Mouse (Mus musculus) limb, embryonic 13.5 days (tissue): ENCODE data around the gene Brd4. TPM values are rescaled to one million over a fixed set of nuclear protein-coding genes. Genes with fewer than 3 reads are reported as not detected.
"Not testable (repeated sequence)": the region's sequence is repeated elsewhere in the genome, so short reads cannot be mapped to it uniquely, and the experiment has no call there.

Experiments
- ATAC-seq: fragments of 200-750 bp; cut with Nextera tagmentation; 2 replicates; pipeline ENCODE4 v1.8.0; 2017; ENCODE audit warnings: low read depth, moderate number of reproducible peaks, moderate TSS enrichment; ENCODE audit not compliant: low FRiP score
- H3K27ac ChIP-seq: fragments of 300-500 bp; sonication (generic); 2 replicates; pipeline ENCODE4 v1.5.1; 2015; ENCODE audit warnings: inconsistent platforms, mild to moderate bottlenecking, moderate library complexity
- H3K27me3 ChIP-seq: fragments of 300-500 bp; sonication (generic); 2 replicates; pipeline ENCODE4 v1.6.1; 2015; ENCODE audit warnings: mild to moderate bottlenecking, inconsistent platforms
- H3K36me3 ChIP-seq: fragments of 300-500 bp; sonication (generic); 2 replicates; pipeline ENCODE4 v1.6.1; 2015; ENCODE audit warnings: inconsistent platforms, mild to moderate bottlenecking, moderate library complexity
- H3K4me1 ChIP-seq: fragments of 300-500 bp; sonication (generic); 2 replicates; pipeline ENCODE4 v1.6.1; 2015; ENCODE audit warnings: inconsistent platforms
- H3K4me2 ChIP-seq: fragments of 300-500 bp; sonication (generic); replicated peaks from 2 replicates; pipeline ENCODE4 v1.6.1; 2015; ENCODE audit warnings: inconsistent platforms, mild to moderate bottlenecking, moderate library complexity
- H3K4me3 ChIP-seq: fragments of 300-500 bp; sonication (generic); 2 replicates; pipeline ENCODE4 v1.5.1; 2015; ENCODE audit warnings: moderate library complexity, mild to moderate bottlenecking, inconsistent platforms
- H3K9ac ChIP-seq: fragments of 300-500 bp; sonication (generic); 2 replicates; pipeline ENCODE4 v1.6.1; 2015; ENCODE audit warnings: mild to moderate bottlenecking, inconsistent platforms
- H3K9me3 ChIP-seq: fragments of 300-500 bp; sonication (generic); 2 replicates; pipeline ENCODE4 v1.6.1; 2016; ENCODE audit warnings: inconsistent platforms
- WGBS: fragments of 180-500 bp; shearing (Covaris S2); methylation state at CpG from one replicate; pipeline ENCODE4 v1.1.7; 2015; 5-methylcytosine and 5-hydroxymethylcytosine counted together
- polyA plus RNA-seq: library from polyadenylated mRNA; unstranded; fragments of >200 nt; fragmentation: Nextera tagmentation; extraction: Ambion mirVana; gene quantifications from 2 replicates; pipeline ENCODE4 v1.2.1, GENCODE M21; 2015

The Brd4 gene
- polyA plus RNA-seq, 1 experiment from 2014 or later: 109 TPM

DNA sequence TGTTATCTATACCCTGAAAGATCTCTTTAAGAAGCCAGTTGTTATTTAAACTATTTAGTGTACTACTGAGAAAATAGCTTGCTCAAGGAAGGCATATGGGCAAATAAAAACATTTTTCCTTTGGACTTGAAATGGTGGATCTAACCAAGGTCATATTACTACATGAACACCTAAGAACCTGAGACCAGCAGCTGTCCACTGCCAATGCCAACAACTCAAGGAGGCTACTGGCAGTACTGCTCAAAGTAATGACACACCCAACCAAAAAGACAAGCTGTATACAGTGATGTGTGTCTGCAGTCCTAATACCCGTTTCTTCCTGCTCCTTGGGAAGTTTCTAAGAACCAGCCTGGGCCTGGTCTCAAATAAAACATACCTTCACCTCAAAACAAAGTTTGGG is 34.5 kb downstream of the Brd4 start:
- H3K4me3 ChIP-seq: no peak overlapping the region
- 88% methylated on average over 1 of the region's 1 CpGs for WGBS
- no peak for ATAC-seq

DNA sequence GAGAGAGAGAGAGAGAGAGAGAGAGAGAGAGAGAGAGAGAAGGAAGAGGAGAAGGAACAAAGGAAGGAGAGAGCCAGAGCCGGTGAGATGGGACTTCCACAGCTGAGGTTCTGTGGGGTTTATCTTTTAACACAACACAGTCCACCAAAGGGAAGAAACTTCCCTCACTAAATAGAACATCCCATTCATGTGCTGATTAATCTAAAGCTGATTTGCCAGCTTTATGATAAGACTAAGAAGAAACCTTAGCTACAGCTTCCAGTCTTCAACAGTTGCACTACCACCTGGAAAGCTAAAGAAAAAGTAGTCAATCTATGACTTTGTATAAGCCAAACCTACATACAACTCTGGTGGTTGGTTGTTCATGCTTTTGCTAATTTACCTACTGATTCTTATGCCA is 36.3 kb downstream of the Brd4 start:
- no peak overlapping the region for H3K4me3 ChIP-seq
- no peaks in the 10 kb centered on the region for H3K27me3 ChIP-seq
- H3K36me3 ChIP-seq: peaks cover 9% of the 10 kb centered on the region
- H3K9ac ChIP-seq: no peak overlapping the region
- no peaks in the 10 kb centered on the region for H3K9me3 ChIP-seq
- no peak overlapping the region for H3K27ac ChIP-seq
- no peak overlapping the region for H3K4me2 ChIP-seq
- 0 out of 2 replicates have a peak, but pooled peaks cover 6% of the 10 kb centered on the region for H3K4me1 ChIP-seq
- WGBS: 100% methylated on average over 1 of the region's 1 CpGs
- ATAC-seq: no peak

More for the DNA sequence above, 34.5 kb downstream of the Brd4 start:
- Histone ChIP-seq H3K9ac (no peak overlapping the region), H3K36me3 (peaks cover 13% of the 10 kb centered on the region), H3K27ac (no peak overlapping the region), H3K27me3 (no peaks in the 10 kb centered on the region), H3K9me3 (no peaks in the 10 kb centered on the region), H3K4me2 (no peak overlapping the region), H3K4me1 (0 out of 2 replicates have a peak, but pooled peaks cover 6% of the 10 kb centered on the region)

DNA sequence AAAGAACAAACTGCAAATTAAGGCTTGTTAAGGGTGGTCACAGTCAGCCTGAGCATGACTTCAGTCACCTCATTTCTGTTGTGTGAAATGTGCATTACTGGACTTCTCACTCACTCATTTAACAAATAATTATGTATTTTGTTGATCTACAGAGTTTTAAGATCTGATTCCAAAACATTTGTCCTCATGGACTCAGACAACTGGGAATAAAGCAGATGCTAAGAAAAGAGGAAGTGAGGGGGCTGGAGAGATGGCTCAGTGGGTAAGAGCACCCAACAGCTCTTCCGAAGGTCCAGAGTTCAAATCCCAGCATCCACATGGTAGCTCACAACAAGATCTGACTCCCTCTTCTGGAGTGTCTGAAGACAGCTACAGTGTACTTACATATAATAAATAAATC is 36.9 kb downstream of the Brd4 start:
- ATAC-seq: no peak
- H3K27ac ChIP-seq: no peak overlapping the region
- 0 out of 2 replicates have a peak, but pooled peaks cover 6% of the 10 kb centered on the region for H3K4me1 ChIP-seq
- no peak overlapping the region for H3K9ac ChIP-seq
- H3K9me3 ChIP-seq: no peaks in the 10 kb centered on the region
- 93% methylated on average over 1 of the region's 1 CpGs for WGBS
- H3K4me3 ChIP-seq: no peak overlapping the region
- H3K36me3 ChIP-seq: peaks cover 3% of the 10 kb centered on the region
- no peaks in the 10 kb centered on the region for H3K27me3 ChIP-seq
- no peak overlapping the region for H3K4me2 ChIP-seq

DNA sequence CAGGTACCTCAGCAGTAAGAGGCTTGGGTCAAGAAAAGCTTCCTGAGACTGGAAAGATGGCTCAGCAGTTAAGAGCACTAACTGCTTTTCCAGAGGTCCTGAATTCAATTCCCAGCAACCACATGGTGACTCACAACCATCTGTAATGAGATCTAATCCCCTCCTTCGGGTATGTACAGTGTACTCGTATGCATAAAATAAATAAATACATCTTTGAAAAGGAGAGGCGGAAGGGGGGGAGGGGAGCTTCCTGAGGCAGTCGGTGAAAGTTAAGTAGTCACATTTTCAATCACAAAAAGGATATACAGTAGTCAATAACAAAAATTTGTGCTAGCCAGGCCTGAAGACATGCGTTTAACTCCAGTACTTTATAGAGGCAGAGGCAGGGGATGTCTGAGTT is 38.4 kb downstream of the Brd4 start:
- Histone ChIP-seq H3K27me3 (no peaks in the 10 kb centered on the region), H3K27ac (no peak overlapping the region), H3K36me3 (peaks cover 7% of the 10 kb centered on the region), H3K4me2 (no peak overlapping the region), H3K9me3 (no peaks in the 10 kb centered on the region), H3K9ac (no peak overlapping the region), H3K4me1 (0 out of 2 replicates have a peak, but pooled peaks cover 6% of the 10 kb centered on the region), H3K4me3 (no peak overlapping the region)
- WGBS: 70% methylated on average over 5 of the region's 5 CpGs
- ATAC-seq: no peak

DNA sequence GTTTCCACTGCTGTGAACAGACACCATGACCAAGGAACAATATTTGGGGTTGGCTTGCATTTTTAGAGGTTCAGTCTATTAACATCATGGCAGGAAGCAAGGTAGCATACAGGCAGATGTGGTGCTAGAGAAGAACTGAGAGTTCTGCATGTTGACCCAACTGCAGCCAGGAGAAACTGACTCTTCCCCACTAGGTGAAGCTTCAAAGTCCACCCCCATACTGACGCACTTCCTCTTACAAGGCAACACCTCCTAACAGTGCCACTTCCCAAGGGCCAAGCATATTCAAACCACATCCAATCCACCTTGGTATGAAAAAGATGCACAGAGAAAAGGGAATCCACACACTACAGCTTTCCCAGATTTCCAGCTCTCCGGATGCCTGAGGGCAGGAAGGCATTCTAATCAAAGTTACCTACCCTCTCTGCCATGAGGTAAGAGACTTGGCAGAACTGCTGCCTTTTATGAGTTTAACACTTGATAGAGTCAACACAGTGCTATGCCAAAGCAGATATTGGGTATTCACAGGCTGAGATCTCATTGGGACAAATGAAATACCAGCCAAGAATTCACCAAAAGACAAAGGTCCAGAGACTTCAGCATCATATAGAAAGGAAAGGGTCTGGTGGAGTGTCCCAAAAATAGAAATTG is 43.5 kb downstream of the Brd4 start:
- ATAC-seq: no peak
- H3K9ac ChIP-seq: no peak overlapping the region
- peaks cover 10% of the 10 kb centered on the region for H3K4me1 ChIP-seq
- H3K9me3 ChIP-seq: no peaks in the 10 kb centered on the region
- no peak overlapping the region for H3K27ac ChIP-seq
- no peak overlapping the region for H3K4me2 ChIP-seq
- WGBS: 87% methylated on average over 2 of the region's 2 CpGs
- H3K27me3 ChIP-seq: no peaks in the 10 kb centered on the region
- no peak overlapping the region for H3K4me3 ChIP-seq
- H3K36me3 ChIP-seq: peaks cover 22% of the 10 kb centered on the region

DNA sequence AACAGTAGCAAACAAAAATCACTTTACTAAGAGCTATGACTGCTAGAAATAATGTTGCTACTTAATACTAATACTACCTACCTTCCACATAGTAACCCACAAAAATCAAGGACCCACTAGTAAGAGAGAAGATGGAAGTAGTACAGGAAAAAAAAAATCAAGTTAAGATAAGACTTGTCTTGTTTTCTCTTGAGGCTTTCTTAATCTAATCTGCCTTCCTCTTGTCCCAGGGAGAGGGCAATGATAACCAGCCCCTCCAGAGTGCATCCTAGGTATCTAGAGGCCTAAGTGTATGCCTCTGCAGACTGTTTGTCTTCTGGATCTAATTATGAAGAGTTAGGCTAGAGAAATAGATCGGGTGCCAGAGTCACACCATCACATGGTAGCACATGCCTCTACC is 45.9 kb downstream of the Brd4 start:
- H3K4me2 ChIP-seq: no peak overlapping the region
- peaks cover 22% of the 10 kb centered on the region for H3K36me3 ChIP-seq
- H3K4me1 ChIP-seq: peaks cover 16% of the 10 kb centered on the region
- H3K9ac ChIP-seq: no peak overlapping the region
- H3K27ac ChIP-seq: no peak overlapping the region
- no peaks in the 10 kb centered on the region for H3K9me3 ChIP-seq
- WGBS: 46% methylated on average over 1 of the region's 1 CpGs
- ATAC-seq: no peak
- no peak overlapping the region for H3K4me3 ChIP-seq
- H3K27me3 ChIP-seq: no peaks in the 10 kb centered on the region

DNA sequence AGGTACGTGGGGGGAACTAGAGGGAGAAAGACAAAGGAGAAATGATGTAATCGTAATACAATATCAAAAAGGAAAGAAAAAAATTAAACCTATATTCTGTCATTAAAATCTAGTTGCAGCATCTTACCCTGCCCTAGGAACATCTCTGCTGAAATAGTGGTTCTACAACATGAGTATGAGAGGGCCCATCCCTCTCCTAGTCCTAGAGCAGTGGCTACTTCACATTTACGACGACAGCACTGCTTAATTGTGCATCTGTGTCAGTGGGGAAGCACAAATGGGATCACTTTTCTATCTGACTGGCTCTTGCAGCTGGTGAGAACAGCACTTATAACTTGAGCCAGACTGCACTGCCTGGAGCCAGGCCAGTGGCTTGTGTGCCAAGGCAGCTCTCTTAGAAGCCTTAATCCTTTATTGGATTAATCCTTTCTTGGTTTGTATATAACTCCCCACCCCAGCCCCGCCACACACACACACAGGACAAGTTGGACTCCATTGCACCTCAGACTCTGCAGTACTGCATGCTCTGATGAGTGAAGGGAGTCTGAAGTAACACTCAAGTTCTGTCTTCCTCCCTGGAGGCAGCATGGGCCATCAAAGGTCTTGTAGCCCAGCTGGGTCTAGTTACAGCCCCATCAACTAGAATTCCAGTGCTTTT is 48.9 kb downstream of the Brd4 start:
- ATAC-seq: peak; percentile 48

DNA sequence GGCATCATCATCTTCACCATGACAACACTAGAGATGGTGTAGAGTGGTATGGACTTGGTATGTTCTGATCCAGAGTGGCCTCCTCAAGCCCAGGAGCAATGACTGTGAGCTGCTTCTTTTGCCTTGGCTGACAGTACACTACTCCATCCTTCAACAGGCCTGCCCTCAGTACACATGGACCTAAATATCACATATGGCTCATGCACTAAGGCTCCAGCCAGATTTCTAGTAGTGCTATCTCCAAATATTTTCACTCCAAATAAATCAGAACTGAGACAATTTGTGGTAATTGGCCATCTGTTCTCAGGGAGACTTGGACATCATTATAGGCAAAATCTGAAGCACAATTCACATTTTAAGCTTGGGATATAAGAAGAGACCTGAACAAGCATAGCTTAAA is 51.3 kb downstream of the Brd4 start:
- no peak overlapping the region for H3K27ac ChIP-seq
- H3K36me3 ChIP-seq: peaks cover 23% of the 10 kb centered on the region
- H3K9ac ChIP-seq: no peak overlapping the region
- ATAC-seq: no peak
- H3K4me2 ChIP-seq: no peak overlapping the region
- H3K4me1 ChIP-seq: peaks cover 12% of the 10 kb centered on the region
- H3K27me3 ChIP-seq: no peaks in the 10 kb centered on the region
- no peaks in the 10 kb centered on the region for H3K9me3 ChIP-seq
- no peak overlapping the region for H3K4me3 ChIP-seq

More for the DNA sequence above, 48.9 kb downstream of the Brd4 start:
- Histone ChIP-seq H3K4me2 (no peak overlapping the region), H3K9ac (no peak overlapping the region), H3K4me1 (peaks cover 16% of the 10 kb centered on the region), H3K9me3 (no peaks in the 10 kb centered on the region), H3K4me3 (no peak overlapping the region), H3K36me3 (peaks cover 10% of the 10 kb centered on the region), H3K27me3 (no peaks in the 10 kb centered on the region), H3K27ac (no peak overlapping the region; the same call in 1 of the 2 replicates)
- 54% methylated on average over 5 of the region's 5 CpGs for WGBS

DNA sequence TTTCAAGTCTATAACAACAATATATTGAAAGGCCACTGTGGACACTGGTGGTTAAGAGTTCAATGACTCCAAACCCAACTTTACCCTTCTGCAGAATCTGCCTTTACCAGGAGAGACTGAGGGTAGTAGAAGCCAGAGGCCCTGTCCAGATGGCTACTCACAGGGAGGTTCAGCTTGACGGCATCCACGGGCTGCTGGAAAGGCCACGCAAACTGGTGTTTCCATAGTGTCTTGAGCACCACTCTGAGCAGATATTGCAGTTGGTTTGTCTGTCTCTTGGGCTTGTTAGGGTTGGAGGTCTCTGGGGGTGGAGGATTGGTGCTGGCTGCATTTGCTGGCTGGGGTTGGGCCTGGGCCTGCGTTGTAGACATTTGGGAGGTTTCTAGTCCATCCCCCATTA is 55.3 kb downstream of the Brd4 start:
- Histone ChIP-seq H3K27ac (no peak overlapping the region), H3K4me2 (no peak overlapping the region), H3K4me3 (no peak overlapping the region), H3K36me3 (peaks cover 54% of the 10 kb centered on the region), H3K9me3 (no peaks in the 10 kb centered on the region), H3K9ac (no peak overlapping the region), H3K4me1 (no peaks in the 10 kb centered on the region), H3K27me3 (no peaks in the 10 kb centered on the region)
- WGBS: 98% methylated on average over 4 of the region's 4 CpGs
- ATAC-seq: no peak

DNA sequence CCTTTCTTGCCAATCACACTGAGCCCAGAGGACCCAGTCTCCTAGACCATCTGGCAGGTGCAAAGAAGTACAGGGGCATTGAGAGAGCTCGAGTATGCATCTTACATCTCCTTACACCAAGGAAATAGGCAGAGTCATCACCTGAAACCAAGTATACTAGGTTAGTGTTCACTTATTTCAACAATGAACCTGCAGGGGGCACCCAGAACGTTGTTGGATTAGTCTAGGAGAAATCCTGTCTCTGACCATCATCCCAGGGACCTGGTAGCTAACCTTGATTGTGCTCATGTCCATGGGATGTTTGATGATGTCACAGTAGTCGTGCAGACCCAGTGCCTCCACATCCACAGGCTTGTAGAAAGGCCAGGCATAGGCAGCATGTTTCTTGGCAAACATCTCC is 63.6 kb downstream of the Brd4 start:
- H3K27ac ChIP-seq: no peak overlapping the region
- no peak for ATAC-seq
- H3K27me3 ChIP-seq: no peaks in the 10 kb centered on the region
- 70% methylated on average over 3 of the region's 3 CpGs for WGBS
- peaks cover 89% of the 10 kb centered on the region for H3K36me3 ChIP-seq
- no peaks in the 10 kb centered on the region for H3K9me3 ChIP-seq
- H3K4me2 ChIP-seq: no peak overlapping the region
- H3K9ac ChIP-seq: no peak overlapping the region
- no peaks in the 10 kb centered on the region for H3K4me1 ChIP-seq
- H3K4me3 ChIP-seq: no peak overlapping the region

DNA sequence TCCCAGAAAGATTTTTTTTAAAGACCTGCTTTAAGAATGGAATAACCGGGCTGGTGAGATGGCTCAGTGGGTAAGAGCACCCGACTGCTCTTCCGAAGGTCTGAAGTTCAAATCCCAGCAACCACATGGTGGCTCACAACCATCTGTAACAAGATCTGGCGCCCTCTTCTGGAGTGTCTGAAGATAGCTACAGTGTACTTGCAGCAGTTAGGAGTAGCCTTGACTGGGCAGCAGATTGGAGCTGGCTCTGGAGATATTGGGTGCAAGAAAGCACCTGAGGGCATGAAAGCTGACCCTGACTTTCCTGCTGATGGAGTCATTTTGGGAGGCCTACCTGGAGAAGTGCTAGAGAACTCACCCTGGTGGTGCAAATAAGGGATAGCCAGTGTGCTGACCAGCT is 68.9 kb downstream of the Brd4 start:
- 74% methylated on average over 4 of the region's 4 CpGs for WGBS
- peaks cover 84% of the 10 kb centered on the region for H3K36me3 ChIP-seq
- H3K4me3 ChIP-seq, H3K4me2 ChIP-seq, H3K27ac ChIP-seq, H3K4me1 ChIP-seq, ATAC-seq, H3K27me3 ChIP-seq, H3K9me3 ChIP-seq, H3K9ac ChIP-seq: not testable (repeated sequence)

DNA sequence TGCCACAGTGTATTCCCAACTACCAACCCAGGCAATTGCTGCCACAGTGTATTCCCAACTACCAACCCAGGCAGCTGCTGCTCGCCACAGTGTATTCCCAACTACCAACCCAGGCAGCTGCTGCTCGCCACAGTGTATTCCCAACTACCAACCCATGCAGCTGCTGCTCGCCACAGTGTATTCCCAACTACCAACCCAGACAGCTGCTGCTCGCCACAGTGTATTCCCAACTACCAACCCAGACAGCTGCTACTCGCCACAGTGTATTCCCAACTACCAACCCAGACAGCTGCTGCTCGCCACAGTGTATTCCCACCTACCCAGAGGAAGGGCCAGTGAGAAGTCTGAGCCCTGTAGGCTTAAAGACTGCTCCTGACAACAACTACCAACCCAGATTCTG is 73.0 kb downstream of the Brd4 start:
- H3K27me3 ChIP-seq, H3K9ac ChIP-seq, H3K9me3 ChIP-seq, H3K4me3 ChIP-seq, ATAC-seq, H3K27ac ChIP-seq, H3K4me2 ChIP-seq: not testable (repeated sequence)
- WGBS: 84% methylated on average over 6 of the region's 6 CpGs
- Histone ChIP-seq H3K36me3 (peaks cover 91% of the 10 kb centered on the region), H3K4me1 (peaks cover 28% of the 10 kb centered on the region)

DNA sequence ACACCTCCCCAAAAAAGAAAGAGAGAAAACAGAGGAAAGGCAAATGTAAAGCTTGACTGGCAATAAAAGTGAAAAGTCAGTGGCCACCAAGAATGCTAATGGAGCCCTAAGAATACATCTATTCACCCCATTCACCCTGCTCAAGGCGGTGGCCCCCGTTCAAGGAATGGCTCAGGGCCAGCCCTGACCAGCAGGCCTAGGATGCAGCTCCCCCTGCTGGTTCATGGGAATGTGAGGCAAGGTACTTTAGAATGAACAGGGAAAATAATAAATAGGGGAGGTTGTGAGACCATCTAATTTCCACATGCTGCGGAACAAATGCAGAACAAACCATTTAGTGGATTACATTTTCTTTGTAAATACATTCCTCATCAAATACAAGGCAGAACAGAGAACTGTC is 74.8 kb downstream of the Brd4 start:
- no peaks in the 10 kb centered on the region for H3K9me3 ChIP-seq
- H3K9ac ChIP-seq: no peak overlapping the region
- no peaks in the 10 kb centered on the region for H3K27me3 ChIP-seq
- H3K4me3 ChIP-seq: no peak overlapping the region
- H3K36me3 ChIP-seq: peaks cover 96% of the 10 kb centered on the region
- peaks cover 28% of the 10 kb centered on the region for H3K4me1 ChIP-seq
- no peak overlapping the region for H3K27ac ChIP-seq
- ATAC-seq: no peak
- WGBS: 40% methylated on average over 3 of the region's 3 CpGs
- H3K4me2 ChIP-seq: no peak overlapping the region
